Mouse (Mus musculus) embryonic facial prominence, embryonic 11.5 days (tissue): ENCODE data around the gene Fkbp3. TPM values are rescaled to one million over a fixed set of nuclear protein-coding genes. Genes with fewer than 3 reads are reported as not detected.
A peak's percentile ranks its signal among the peaks of the same experiment; 100 is the strongest.

ENCODE experiments used
- ATAC-seq: fragments of 200-750 bp; cut with Nextera tagmentation; replicated peaks from 2 replicates; pipeline ENCODE4 v1.8.0; 2017; ENCODE audit warnings: low read depth; ENCODE audit not compliant: insufficient number of reproducible peaks, low FRiP score, low TSS enrichment
- DNase-seq: peaks from one replicate; pipeline ENCODE4 v3.0.0-alpha.2; 2015; ENCODE audit warnings: low spot score
- H3K27ac ChIP-seq: fragments of 300-500 bp; sonication (generic); replicated peaks from 2 replicates; pipeline ENCODE4 v1.5.1; 2014; ENCODE audit warnings: mild to moderate bottlenecking, low read depth, low read length, control low read depth
- H3K27me3 ChIP-seq: fragments of 300-500 bp; sonication (generic); 2 replicates; pipeline ENCODE4 v1.6.1; 2014; ENCODE audit warnings: mild to moderate bottlenecking, low read length, moderate library complexity, mixed read lengths; ENCODE audit not compliant: control insufficient read depth, insufficient read depth
- H3K36me3 ChIP-seq: fragments of 300-500 bp; sonication (generic); replicated peaks from 2 replicates; pipeline ENCODE4 v1.6.1; 2014; ENCODE audit warnings: low read depth, mild to moderate bottlenecking, low read length, moderate library complexity, mixed read lengths; ENCODE audit not compliant: control insufficient read depth, insufficient read depth
- H3K4me1 ChIP-seq: fragments of 300-500 bp; sonication (generic); 2 replicates; pipeline ENCODE4 v1.6.1; 2014; ENCODE audit warnings: low read length, mixed read lengths; ENCODE audit not compliant: control insufficient read depth, insufficient read depth
- H3K4me2 ChIP-seq: fragments of 300-500 bp; sonication (generic); 2 replicates; pipeline ENCODE4 v1.6.1; 2014; ENCODE audit warnings: low read depth, mild to moderate bottlenecking, control low read depth, low read length, moderate library complexity
- H3K4me3 ChIP-seq: fragments of 300-500 bp; sonication (generic); 2 replicates; pipeline ENCODE4 v1.5.1; 2014; ENCODE audit warnings: low read depth, low read length, control low read depth
- H3K9ac ChIP-seq: fragments of 300-500 bp; sonication (generic); replicated peaks from 2 replicates; pipeline ENCODE4 v1.6.1; 2014; ENCODE audit warnings: mild to moderate bottlenecking, control low read depth, low read length
- H3K9me3 ChIP-seq: fragments of 300-500 bp; sonication (generic); replicated peaks from 2 replicates; pipeline ENCODE4 v1.6.1; 2016; ENCODE audit warnings: mild to moderate bottlenecking, low read length, inconsistent platforms, mixed read lengths; ENCODE audit not compliant: control insufficient read depth
- WGBS: fragments of 180-500 bp; shearing (Covaris S2); extraction: QIAGEN DNeasy Blood & Tissue Kit; methylation state at CpG from one replicate; pipeline ENCODE4 v1.1.7; 2014; 5-methylcytosine and 5-hydroxymethylcytosine counted together
- polyA plus RNA-seq: library from polyadenylated mRNA; unstranded; fragments of >200 nt; fragmentation: Nextera tagmentation; extraction: Ambion mirVana; gene quantifications from 2 replicates; pipeline ENCODE4 v1.2.1, GENCODE M21; 2014

The Fkbp3 gene
- polyA plus RNA-seq, 1 experiment from 2014 or later, result 760 TPM

DNA sequence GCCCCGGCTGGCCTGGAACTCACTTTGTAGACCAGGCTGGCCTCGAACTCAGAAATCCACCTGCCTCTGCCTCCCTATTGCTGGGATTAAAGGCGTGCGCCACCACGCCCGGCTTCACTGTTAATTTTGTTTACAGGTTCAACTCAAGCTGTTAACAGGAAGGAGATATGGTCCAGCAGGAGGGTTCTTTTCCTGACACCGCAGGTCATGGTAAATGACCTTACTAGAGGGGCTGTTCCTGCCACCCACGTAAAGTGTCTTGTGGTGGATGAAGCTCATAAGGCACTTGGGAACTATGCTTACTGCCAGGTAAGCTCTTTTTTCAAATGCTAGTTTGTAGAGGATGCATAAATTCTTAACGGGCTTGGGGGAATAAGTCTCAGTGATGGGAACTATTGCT, 3.1 kb upstream of the Fkbp3 start:
- ATAC-seq (no peak), DNase-seq (no peak)
- Histone ChIP-seq H3K4me3 (peak overlapping the region; percentile 62; the same call in 1 of the 2 replicates), H3K27me3 (no peaks in the 10 kb centered on the region), H3K9ac (no peak overlapping the region), H3K4me1 (no peaks in the 10 kb centered on the region), H3K9me3 (no peaks in the 10 kb centered on the region), H3K36me3 (no peaks in the 10 kb centered on the region), H3K27ac (no peak overlapping the region), H3K4me2 (peak overlapping the region; percentile 72)
- 79% methylated on average over 9 of the region's 9 CpGs for WGBS

- H3K27ac ChIP-seq, result peak overlapping the region; percentile 67; the same call in 1 of the 2 replicates
- DNase-seq (peak; percentile 19), ATAC-seq (no peak)
- H3K27me3 ChIP-seq, result no peaks in the 10 kb centered on the region
- H3K4me1 ChIP-seq, result no peaks in the 10 kb centered on the region
- H3K4me2 ChIP-seq, result peak overlapping the region; percentile 72
- WGBS, result under 1% methylated on average over 40 of the region's 41 CpGs
- H3K36me3 ChIP-seq, result no peaks in the 10 kb centered on the region
- H3K9me3 ChIP-seq, result no peaks in the 10 kb centered on the region
- peak overlapping the region; percentile 62 for H3K4me3 ChIP-seq
- peak overlapping the region; percentile 84 for H3K9ac ChIP-seq
Observed at GRCm38 (mm10) chr12:65075733-65076310, 2.0 kb upstream of the Fkbp3 start.

GRCm38 (mm10) chr12:65075085-65075732, 1.4 kb upstream of the Fkbp3 start, which contains the start of gene Fancm:
Gene Fancm (plus strand): TSS chr12:65075603.
- no peak for ATAC-seq
- H3K4me2 ChIP-seq, result peak within 1 kb of the TSS; percentile 72

DNA sequence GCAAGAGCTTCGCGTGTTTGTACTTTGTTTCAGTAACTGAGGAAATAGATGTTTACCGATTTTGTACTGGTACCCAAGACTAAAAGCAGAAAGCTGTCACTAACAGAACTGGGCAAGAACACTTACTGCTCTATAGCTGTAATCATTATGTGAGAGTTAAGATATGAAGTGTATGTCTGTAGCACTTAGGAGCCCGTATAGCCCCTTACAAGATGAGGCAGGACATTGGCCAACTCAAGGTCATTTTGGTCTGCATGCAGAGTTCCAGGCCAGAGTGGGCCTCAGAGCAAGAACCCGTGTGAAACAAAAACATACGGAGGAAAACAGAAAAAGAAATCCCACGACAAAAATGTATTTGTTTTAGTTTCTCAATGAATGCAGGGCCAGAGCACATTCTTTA, 844 bp upstream of the Fkbp3 start:
- Histone ChIP-seq H3K9ac (no peak overlapping the region), H3K9me3 (no peaks in the 10 kb centered on the region), H3K27me3 (no peaks in the 10 kb centered on the region), H3K36me3 (no peaks in the 10 kb centered on the region), H3K4me1 (no peaks in the 10 kb centered on the region), H3K4me3 (peak overlapping the region; percentile 62), H3K4me2 (peak overlapping the region; percentile 39; the same call in 1 of the 2 replicates), H3K27ac (no peak overlapping the region)
- WGBS, result 44% methylated on average over 7 of the region's 7 CpGs
- ATAC-seq, result no peak
- no peak for DNase-seq

More at GRCm38 (mm10) chr12:65075085-65075732, 1.4 kb upstream of the Fkbp3 start, which contains the start of gene Fancm:
- WGBS, result 2% methylated on average over 39 of the region's 39 CpGs
- DNase-seq, result peak; percentile 96
- peak within 1 kb of the TSS; percentile 67; the same call in 1 of the 2 replicates for H3K27ac ChIP-seq
- no peaks in the 10 kb centered on the region for H3K4me1 ChIP-seq
- no peaks in the 10 kb centered on the region for H3K9me3 ChIP-seq
- peak within 1 kb of the TSS; percentile 62 for H3K4me3 ChIP-seq
- H3K27me3 ChIP-seq, result no peaks in the 10 kb centered on the region
- no peaks in the 10 kb centered on the region for H3K36me3 ChIP-seq
- H3K9ac ChIP-seq, result peak within 1 kb of the TSS; percentile 84

GRCm38 (mm10) chr12:65072911-65073610, 746 bp downstream of the Fkbp3 start:
- Histone ChIP-seq H3K4me3 (peak overlapping the region; percentile 70), H3K9me3 (no peaks in the 10 kb centered on the region), H3K9ac (peak overlapping the region; percentile 90), H3K36me3 (no peaks in the 10 kb centered on the region), H3K4me2 (peak overlapping the region; percentile 39), H3K4me1 (no peaks in the 10 kb centered on the region), H3K27me3 (no peaks in the 10 kb centered on the region), H3K27ac (peak overlapping the region; percentile 73)
- 4% methylated on average over 21 of the region's 21 CpGs for WGBS
- ATAC-seq (peak; percentile 77), DNase-seq (no peak)

DNA sequence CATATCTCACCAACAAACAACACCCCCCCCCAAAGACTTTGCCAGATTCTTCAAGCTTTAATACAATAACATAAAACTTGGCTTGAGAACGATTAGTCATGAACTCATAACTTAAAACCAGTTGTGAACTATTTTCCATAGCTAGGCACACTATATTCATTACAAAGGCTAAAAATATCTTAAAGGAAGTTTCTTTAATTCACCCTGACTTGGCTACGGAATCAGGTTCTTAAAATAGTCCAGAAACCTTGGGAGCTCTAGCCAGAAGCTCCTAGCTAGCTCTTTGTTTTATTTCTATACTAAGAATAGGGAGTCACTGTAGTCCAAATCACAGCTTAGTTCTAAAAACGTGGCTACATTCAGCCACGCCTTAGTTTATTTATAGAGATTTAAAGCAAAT, 5.4 kb downstream of the Fkbp3 start:
- WGBS, result 80% methylated on average over 4 of the region's 4 CpGs
- Histone ChIP-seq H3K9ac (no peak overlapping the region), H3K9me3 (no peaks in the 10 kb centered on the region), H3K36me3 (peaks cover 2% of the 10 kb centered on the region; the same call in 1 of the 2 replicates), H3K4me1 (no peaks in the 10 kb centered on the region), H3K27ac (no peak overlapping the region), H3K27me3 (no peaks in the 10 kb centered on the region), H3K4me3 (no peak overlapping the region), H3K4me2 (no peak overlapping the region)
- DNase-seq (no peak), ATAC-seq (no peak)

DNA sequence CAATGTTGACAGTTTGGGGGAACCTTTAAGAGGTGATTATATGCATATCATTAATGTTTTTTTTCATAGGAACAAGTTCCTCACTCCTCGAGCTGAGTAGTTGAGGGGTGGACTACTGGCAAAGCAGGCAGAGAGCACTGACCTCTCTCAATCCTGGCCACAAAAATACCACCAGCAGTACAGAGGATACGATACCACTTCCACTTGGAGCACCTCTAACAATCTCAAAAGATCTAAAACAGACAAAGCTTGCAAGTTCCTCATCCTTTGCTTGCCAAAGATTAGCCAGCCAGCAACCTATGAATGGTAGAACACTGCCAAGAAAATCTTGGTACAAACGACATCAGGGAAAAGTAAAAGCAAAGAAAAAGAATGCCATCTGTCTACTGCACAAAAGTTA, 7.6 kb downstream of the Fkbp3 start:
- peaks cover 2% of the 10 kb centered on the region; the same call in 1 of the 2 replicates for H3K36me3 ChIP-seq
- H3K9me3 ChIP-seq, result no peaks in the 10 kb centered on the region
- no peak overlapping the region for H3K9ac ChIP-seq
- no peak overlapping the region for H3K4me3 ChIP-seq
- H3K4me2 ChIP-seq, result no peak overlapping the region
- 82% methylated on average over 3 of the region's 3 CpGs for WGBS
- H3K27me3 ChIP-seq, result no peaks in the 10 kb centered on the region
- no peaks in the 10 kb centered on the region for H3K4me1 ChIP-seq
- no peak for ATAC-seq
- DNase-seq, result no peak
- H3K27ac ChIP-seq, result no peak overlapping the region

GRCm38 (mm10) chr12:65065241-65065640, 8.6 kb downstream of the Fkbp3 start:
- 74% methylated on average over 2 of the region's 2 CpGs for WGBS
- Histone ChIP-seq H3K4me2 (no peak overlapping the region), H3K9ac (no peak overlapping the region), H3K27me3 (no peaks in the 10 kb centered on the region), H3K4me3 (no peak overlapping the region), H3K4me1 (no peaks in the 10 kb centered on the region), H3K27ac (no peak overlapping the region), H3K36me3 (peaks cover 2% of the 10 kb centered on the region; the same call in 1 of the 2 replicates), H3K9me3 (no peaks in the 10 kb centered on the region)
- DNase-seq, result no peak
- no peak for ATAC-seq
